Mouse (Mus musculus) skeletal muscle tissue, adult 2 months (tissue): ENCODE measurements around the gene Hmgn2.
"Not testable (repeated sequence)": the region's sequence is repeated elsewhere in the genome, so short reads cannot be mapped to it uniquely, and the experiment has no call there.

ENCODE experiments used
- DNase-seq: peaks from one replicate; pipeline ENCODE4 v3.0.0-alpha.2; 2012; ENCODE audit warnings: low read depth, low spot score

Gene Hmgn2

DNA sequence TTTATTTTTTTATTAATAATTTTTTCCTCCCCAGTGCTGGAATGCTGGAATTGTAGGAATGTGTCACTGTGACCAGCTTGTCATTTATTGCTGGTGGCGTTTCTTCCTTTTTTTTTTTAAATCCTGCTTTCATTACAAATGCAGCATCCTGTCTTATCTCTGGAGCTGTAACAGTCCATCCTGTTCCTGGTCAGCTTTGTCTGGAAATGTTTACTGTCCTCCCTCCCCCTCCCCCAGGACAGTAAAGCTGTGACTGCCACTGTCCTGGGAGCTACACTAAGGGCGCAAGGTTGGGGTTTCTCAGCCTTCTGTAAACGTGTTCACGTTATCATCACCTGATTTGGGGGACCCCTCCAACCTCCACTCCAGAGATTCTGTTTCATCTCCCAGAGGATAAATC lies 43.2 kb downstream of the Hmgn2 start:
- no peak for DNase-seq

DNA sequence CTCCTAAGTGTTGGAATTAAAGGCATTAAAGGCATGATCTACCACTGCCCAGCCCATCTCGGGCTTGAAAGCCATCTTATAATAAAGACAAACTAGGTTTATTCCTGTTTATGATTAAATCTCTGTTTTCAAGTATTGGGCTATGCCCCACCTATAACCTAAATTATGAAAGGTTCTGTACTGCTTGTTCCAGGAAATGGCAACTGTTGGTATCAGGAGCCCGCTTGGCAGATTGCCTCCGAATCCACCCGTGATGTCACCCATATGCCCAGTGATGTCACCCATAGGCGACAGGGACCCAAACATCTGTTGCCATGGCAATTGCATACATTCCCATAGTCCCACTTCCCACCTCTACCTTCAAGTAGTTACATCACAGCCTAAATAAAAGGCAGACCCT lies 44.7 kb downstream of the Hmgn2 start:
- DNase-seq: no peak

DNA sequence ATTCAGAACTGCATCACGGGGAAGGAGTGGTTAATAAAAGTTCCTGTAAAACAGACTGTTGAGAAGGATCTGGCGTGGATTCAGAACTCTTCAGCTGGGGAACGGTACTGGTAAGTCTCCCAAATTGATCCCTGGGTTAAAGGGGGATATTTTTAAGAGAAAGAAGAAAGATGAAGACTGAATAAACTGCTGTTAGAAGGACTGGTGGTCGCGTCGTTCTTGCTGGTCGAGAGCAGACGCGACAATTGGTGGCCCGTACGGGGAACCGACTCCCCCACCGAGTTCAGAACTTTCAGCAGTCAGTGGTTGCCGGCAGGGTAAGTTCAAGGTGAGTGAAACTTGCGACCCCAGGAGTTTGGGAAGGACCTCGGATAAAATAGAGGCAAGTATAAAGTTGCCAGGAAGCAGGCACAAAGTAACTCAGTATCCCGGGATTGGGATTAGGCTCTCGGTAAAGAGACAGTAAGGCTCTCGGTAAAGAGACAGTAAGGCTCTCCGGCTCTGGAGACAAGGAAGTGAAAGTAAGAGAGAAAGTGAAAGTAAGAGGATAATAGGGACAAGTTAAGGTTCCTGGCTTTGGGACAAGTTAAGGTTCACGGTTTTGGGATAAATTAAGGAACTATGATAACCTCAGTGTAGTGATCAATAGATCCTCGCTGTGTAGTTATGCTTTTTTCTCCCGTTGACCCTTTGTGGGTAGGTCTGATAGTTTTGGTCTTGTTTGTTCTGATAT lies 50.2 kb downstream of the Hmgn2 start:
- DNase-seq: not testable (repeated sequence)
